Mouse (Mus musculus) cortical plate, adult 2 months (tissue): ENCODE measurements around the gene Thsd1.

Source experiments
- CTCF ChIP-seq: fragments of 200-500 bp; IDR thresholded peaks from 2 replicates; pipeline ENCODE4 v1.5.1; 2011; ENCODE audit warnings: mild to moderate bottlenecking, control low read depth, low read length; ENCODE audit not compliant: insufficient read depth; ENCODE audit errors: extremely low read depth
- POLR2A ChIP-seq: fragments of 200-500 bp; IDR thresholded peaks from 2 replicates; pipeline ENCODE4 v1.6.1; 2011; ENCODE audit warnings: mild to moderate bottlenecking, low read length, control low read depth; ENCODE audit not compliant: insufficient read depth; ENCODE audit errors: extremely low read depth

DNA sequence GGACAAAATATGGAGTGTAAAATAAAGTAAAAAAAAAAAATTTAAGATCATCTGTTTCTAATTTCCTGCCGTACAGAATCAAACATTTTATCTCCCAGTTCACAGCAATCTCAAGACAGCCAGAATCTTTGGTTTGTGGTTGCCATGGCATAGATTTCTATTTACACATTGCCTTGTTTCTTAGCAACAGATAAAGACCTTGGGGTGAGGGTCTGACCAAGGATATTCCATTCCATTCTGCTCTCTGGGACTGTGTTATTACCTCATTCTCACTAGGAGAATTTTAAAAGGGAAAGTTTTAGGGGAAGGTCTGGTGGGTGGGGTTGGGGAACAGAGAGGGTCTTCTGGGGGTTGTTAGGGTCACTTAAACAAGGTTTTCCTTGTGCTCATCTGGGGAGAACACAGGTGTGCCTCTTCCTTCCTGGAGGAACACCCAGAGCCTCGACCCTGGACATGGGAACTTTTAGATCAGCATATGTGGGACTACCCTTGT, 55.9 kb downstream of the Thsd1 start, which contains the start of gene Tpte:
- TF ChIP-seq CTCF (no peak), POLR2A (no peak)
